Mouse (Mus musculus) E14TG2a.4 (cell line): ENCODE results near the gene Slc22a14.

Experiments used
- CTCF ChIP-seq: conservative IDR thresholded peaks from 2 replicates; pipeline ENCODE4 v1.5.1; 2014; ENCODE audit warnings: low read length
- NANOG ChIP-seq: IDR thresholded peaks from 2 replicates; pipeline ENCODE4 v1.6.1; 2014; ENCODE audit warnings: borderline replicate concordance, low read length, mixed read lengths
- POU5F1 ChIP-seq: IDR thresholded peaks from 2 replicates; pipeline ENCODE4 v1.6.1; 2014; ENCODE audit warnings: low read length, borderline replicate concordance

DNA sequence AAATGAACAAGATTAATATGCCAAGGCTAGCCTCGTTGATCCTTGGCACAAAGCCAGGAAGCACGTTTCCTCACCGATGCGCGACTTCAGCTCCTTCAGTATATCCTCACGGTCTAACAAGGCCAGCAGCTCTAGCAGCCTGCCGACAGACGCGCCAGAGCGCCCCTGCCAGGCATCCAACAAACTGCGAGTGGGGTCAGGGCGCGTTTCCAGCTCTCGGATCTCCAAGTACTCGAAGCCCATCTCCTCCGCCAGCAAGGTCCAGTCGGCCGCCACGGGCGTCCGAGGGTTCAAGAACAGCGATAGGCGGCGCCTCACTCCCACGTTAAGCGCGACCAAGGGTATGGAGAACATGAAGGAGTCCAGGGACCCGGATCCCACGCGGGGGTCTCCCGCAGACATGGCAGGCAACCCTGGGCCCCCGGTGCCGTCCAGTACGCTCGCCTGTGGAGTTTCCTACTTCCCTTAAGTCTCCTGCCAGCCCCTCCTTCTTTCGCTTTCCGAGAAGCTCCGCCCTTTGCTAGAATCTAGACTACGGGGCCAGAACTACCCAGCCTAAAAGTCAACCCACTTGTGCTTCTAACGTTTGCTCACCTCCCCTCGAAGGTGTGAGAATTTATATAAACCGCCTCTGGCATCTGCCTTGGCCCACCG is 25.7 kb downstream of the Slc22a14 start, which contains the start of gene Acaa1a:
- TF ChIP-seq CTCF (no peak), NANOG (no peak), POU5F1 (no peak)
